Mouse (Mus musculus) CH12.LX (cell line): ENCODE measurements around the gene Fiz1.

Experiments
- BHLHE40 ChIP-seq: IDR thresholded peaks from 2 replicates; pipeline ENCODE4 v1.6.1; 2011; ENCODE audit warnings: mild to moderate bottlenecking, low read depth, low read length, improper control_type of control experiment
- CHD2 ChIP-seq: IDR thresholded peaks from 2 replicates; pipeline ENCODE4 v1.6.1; 2011; ENCODE audit warnings: low read length, improper control_type of control experiment
- CTCF ChIP-seq, 2 experiments: IDR thresholded peaks in 1 of 2; conservative IDR thresholded peaks in 1 of 2; 2 replicates each; pipeline ENCODE4 v1.5.1; 2011 to 2012; ENCODE audit warnings: low read depth in 2 of 2, low read length in 2 of 2, improper control_type of control experiment in 1 of 2, inconsistent platforms in 1 of 2, mild to moderate bottlenecking in 1 of 2, moderate library complexity in 1 of 2
- NELFE ChIP-seq: IDR thresholded peaks from 2 replicates; pipeline ENCODE4 v1.6.1; 2011; ENCODE audit warnings: low read depth, low read length, improper control_type of control experiment
- POLR2A ChIP-seq: IDR thresholded peaks from 2 replicates; pipeline ENCODE4 v1.6.1; 2011; ENCODE audit warnings: low read depth, mild to moderate bottlenecking, improper control_type of control experiment, low read length
- RAD21 ChIP-seq: IDR thresholded peaks from 2 replicates; pipeline ENCODE4 v1.6.1; 2011; ENCODE audit warnings: low read depth, mild to moderate bottlenecking, low read length, improper control_type of control experiment, moderate library complexity
- UBTF ChIP-seq: IDR thresholded peaks from 2 replicates; pipeline ENCODE4 v1.6.1; 2012; ENCODE audit warnings: low read depth, mild to moderate bottlenecking, inconsistent platforms, low read length, improper control_type of control experiment, moderate library complexity
- USF1 ChIP-seq: IDR thresholded peaks from 2 replicates; pipeline ENCODE4 v1.6.1; 2014; ENCODE audit warnings: low read depth, mild to moderate bottlenecking, inconsistent platforms, low read length, improper control_type of control experiment
- ZMIZ1 ChIP-seq: IDR thresholded peaks from 2 replicates; pipeline ENCODE4 v1.6.1; 2012; ENCODE audit warnings: low read depth, mild to moderate bottlenecking, inconsistent platforms, low read length, improper control_type of control experiment

- no peak for TF ChIP-seq UBTF
- TF ChIP-seq CHD2 = no peak
- TF ChIP-seq BHLHE40 = no peak
- no peak for TF ChIP-seq USF1
- no peak for TF ChIP-seq CTCF (conservative IDR thresholded peaks at IDR 0.05 in 1 of 2, IDR thresholded peaks at IDR 0.05 in 1 of 2; ENCODE audit: low read depth in 2 of 2, low read length in 2 of 2)
- no peak for TF ChIP-seq RAD21
- no peak for TF ChIP-seq POLR2A
- no peak for TF ChIP-seq NELFE
- TF ChIP-seq ZMIZ1 = no peak
These were observed 3.4 kb upstream of the Fiz1 start for GRCm38 (mm10) chr7:5017931-5018330.
